Mouse (Mus musculus): ENCODE data around the gene A730015C16Rik.

- TF ChIP-seq TCF3 (IDR thresholded peaks at IDR 0.05; ENCODE audit: insufficient read length, low read depth) (no peak), POLR2A (IDR thresholded peaks at IDR 0.05; ENCODE audit: insufficient read length, low read depth) (no peak), USF1 (IDR thresholded peaks at IDR 0.05; ENCODE audit: low read depth) (no peak)
Measured at GRCm38 (mm10) chr4:108887456-108887855, 39.0 kb upstream of the A730015C16Rik start.
